Mouse (Mus musculus) natural killer cell, adult 2 months (primary cell): ENCODE data around the gene Narfl.
A peak's percentile ranks its signal among the peaks of the same experiment; 100 is the strongest.
"Not testable (repeated sequence)": the region's sequence is repeated elsewhere in the genome, so short reads cannot be mapped to it uniquely, and the experiment has no call there.

ENCODE experiments used
- DNase-seq, 2 experiments: peaks; one replicate each; pipeline ENCODE4 v3.0.0; 2022; ENCODE audit warnings: low spot score in 2 of 2

Gene Narfl

GRCm38 (mm10) chr17:25802825-25803517 lies 29.4 kb downstream of the Narfl start:
- no peak for DNase-seq

GRCm38 (mm10) chr17:25806507-25806906 lies 32.9 kb downstream of the Narfl start:
- no peak for DNase-seq

- not testable (repeated sequence) for DNase-seq
Observed at GRCm38 (mm10) chr17:25807452-25807851, 33.9 kb downstream of the Narfl start.

GRCm38 (mm10) chr17:25808028-25808427 lies 34.5 kb downstream of the Narfl start:
- no peak for DNase-seq

GRCm38 (mm10) chr17:25808789-25809605 lies 35.4 kb downstream of the Narfl start, which contains the start of gene Fbxl16:
TSS of gene Fbxl16 (plus strand) at chr17:25809085.
- DNase-seq = no peak

GRCm38 (mm10) chr17:25809606-25810340 lies 36.2 kb downstream of the Narfl start:
- DNase-seq = no peak

- DNase-seq = no peak
Observed at GRCm38 (mm10) chr17:25810890-25811289, 37.3 kb downstream of the Narfl start.

- DNase-seq = peak; percentile 57 to 73
Observed at GRCm38 (mm10) chr17:25813471-25813870, 39.9 kb downstream of the Narfl start.

- no peak for DNase-seq
Observed at GRCm38 (mm10) chr17:25817662-25818061, 44.1 kb downstream of the Narfl start.

GRCm38 (mm10) chr17:25818851-25819780 lies 45.5 kb downstream of the Narfl start:
- no peak for DNase-seq

- DNase-seq = peak; percentile 75 to 79
Observed at GRCm38 (mm10) chr17:25823452-25823851, 49.9 kb downstream of the Narfl start, which contains the start of gene Wdr24. TSS of gene Wdr24 (plus strand) at chr17:25823627.

- no peak for DNase-seq
Observed at GRCm38 (mm10) chr17:25824362-25825142, 51.0 kb downstream of the Narfl start.

- DNase-seq = no peak
Observed at GRCm38 (mm10) chr17:25825311-25825710, 51.7 kb downstream of the Narfl start.

GRCm38 (mm10) chr17:25825984-25826570 lies 52.5 kb downstream of the Narfl start:
- DNase-seq = no peak

- no peak for DNase-seq
Observed at GRCm38 (mm10) chr17:25827011-25827410, 53.4 kb downstream of the Narfl start.

GRCm38 (mm10) chr17:25827546-25828222 lies 54.1 kb downstream of the Narfl start:
- DNase-seq = no peak

- no peak for DNase-seq
Observed at GRCm38 (mm10) chr17:25828223-25828594, 54.6 kb downstream of the Narfl start.

- DNase-seq = peak; percentile 53 to 56
Observed at GRCm38 (mm10) chr17:25828712-25829557, 55.4 kb downstream of the Narfl start, which contains the start of gene Jmjd8. TSS of gene Jmjd8 (plus strand) at chr17:25828867.
